Mouse (Mus musculus) lung, postnatal 0 days (tissue): Measurements from ENCODE around the gene Slc25a29.

Experiments
- CTCF ChIP-seq: IDR thresholded peaks from 2 replicates; pipeline ENCODE4 v1.5.1; 2016; ENCODE audit warnings: antibody characterized with exemption, mild to moderate bottlenecking
- EP300 ChIP-seq: IDR thresholded peaks from 2 replicates; pipeline ENCODE4 v1.6.1; 2016; ENCODE audit warnings: antibody characterized with exemption, mild to moderate bottlenecking, control low read depth

- TF ChIP-seq CTCF (no peak), EP300 (no peak)
Observed at GRCm38 (mm10) chr12:108850129-108850528, 14.4 kb upstream of the Slc25a29 start.
